Mouse (Mus musculus): Measurements from ENCODE around the gene Tnik.

GRCm38 (mm10) chr3:28345446-28345845 lies 82.4 kb downstream of the Tnik start:
- no peak for TF ChIP-seq CTCF (IDR thresholded peaks at IDR 0.05; ENCODE audit: low read depth, low read length)
- TF ChIP-seq POLR2A (IDR thresholded peaks at IDR 0.05; ENCODE audit: insufficient read depth, low read length): no peak
